Mouse (Mus musculus) kidney, postnatal 14 days (tissue): ENCODE results near the gene Pcbd1.
A peak's percentile ranks its signal among the peaks of the same experiment; 100 is the strongest.

Experiments used
- DNase-seq: peaks from one replicate; pipeline ENCODE4 v3.0.0; 2022; ENCODE audit warnings: mixed read lengths

Pcbd1 gene

GRCm38 (mm10) chr10:61089170-61090142 is at the start of gene Pcbd1:
Gene Pcbd1, plus strand, starts transcription at chr10:61089331.
- peak; percentile 94 for DNase-seq

- no peak for DNase-seq
These were observed 49.5 kb upstream of the Pcbd1 start for GRCm38 (mm10) chr10:61039657-61040056.

- DNase-seq = no peak
These were observed 44.0 kb upstream of the Pcbd1 start for GRCm38 (mm10) chr10:61045081-61045480.

GRCm38 (mm10) chr10:61051993-61052613 is 37.0 kb upstream of the Pcbd1 start:
- peak; percentile 78 for DNase-seq

- no peak for DNase-seq
These were observed 32.5 kb upstream of the Pcbd1 start for GRCm38 (mm10) chr10:61056661-61057060.

GRCm38 (mm10) chr10:61059101-61059500 is 30.0 kb upstream of the Pcbd1 start:
- DNase-seq = no peak

- DNase-seq = no peak
These were observed 29.5 kb upstream of the Pcbd1 start for GRCm38 (mm10) chr10:61059543-61060110.

- DNase-seq = no peak
These were observed 25.8 kb upstream of the Pcbd1 start for GRCm38 (mm10) chr10:61063271-61063864.

- DNase-seq = no peak
These were observed 24.5 kb upstream of the Pcbd1 start for GRCm38 (mm10) chr10:61064635-61065034.

GRCm38 (mm10) chr10:61065287-61066005 is 23.7 kb upstream of the Pcbd1 start:
- no peak for DNase-seq

- peak; percentile 66 for DNase-seq
These were observed 20.5 kb upstream of the Pcbd1 start for GRCm38 (mm10) chr10:61068436-61069192.

GRCm38 (mm10) chr10:61069248-61069647 is 19.9 kb upstream of the Pcbd1 start:
- no peak for DNase-seq

GRCm38 (mm10) chr10:61072324-61072723 is 16.8 kb upstream of the Pcbd1 start:
- peak; percentile 58 for DNase-seq

GRCm38 (mm10) chr10:61074643-61075042 is 14.5 kb upstream of the Pcbd1 start:
- DNase-seq = no peak

- DNase-seq = no peak
These were observed 13.5 kb upstream of the Pcbd1 start for GRCm38 (mm10) chr10:61075607-61076006.

GRCm38 (mm10) chr10:61080227-61080930 is 8.8 kb upstream of the Pcbd1 start:
- peak; percentile 75 for DNase-seq

GRCm38 (mm10) chr10:61080931-61081255 is 8.2 kb upstream of the Pcbd1 start:
- DNase-seq = no peak

GRCm38 (mm10) chr10:61085364-61085763 is 3.8 kb upstream of the Pcbd1 start:
- peak; percentile 21 for DNase-seq

GRCm38 (mm10) chr10:61086502-61086901 is 2.6 kb upstream of the Pcbd1 start:
- DNase-seq = no peak

- DNase-seq = peak; percentile 74
These were observed 663 bp upstream of the Pcbd1 start for GRCm38 (mm10) chr10:61088468-61088867.

- DNase-seq = no peak
These were observed 2.7 kb downstream of the Pcbd1 start for GRCm38 (mm10) chr10:61091866-61092265.
